ENCODE assay signal across 21 mouse cellular contexts in genomic region chr12:68579909-68580308, GRCm38 (mm10).
DNase-seq lines count a peak whose midpoint lies in the region; ATAC-seq and TF ChIP-seq lines count a peak whose summit lies in the region.
"Had no signal": no experiment of that assay in that cellular context is flagged by ENCODE, and none has a peak within 500 bp of the region (broad histone marks: within the 10 kb centered on the region; RNA-seq: fewer than 3 reads in every experiment).

No protein-coding gene starts in this region.

- no peak for TF ChIP-seq POLR2A in brain, embryonic 14.5 days (IDR thresholded peaks at IDR 0.05; ENCODE audit: borderline replicate concordance, extremely low read depth, insufficient read depth, insufficient read length, poor library complexity, severe bottlenecking)

- H3K9me3 ChIP-seq in hindbrain, embryonic 11.5 days (ENCODE audit: control insufficient read depth, low read length): no peaks in the 10 kb centered on the region
- H3K9me3 ChIP-seq in hindbrain, embryonic 14.5 days (ENCODE audit: control insufficient read depth, low read length): no peaks in the 10 kb centered on the region
- no peaks in the 10 kb centered on the region for H3K9me3 ChIP-seq in forebrain, embryonic 13.5 days (replicated peaks)
- no peaks in the 10 kb centered on the region for H3K9me3 ChIP-seq in midbrain, embryonic 13.5 days
- H3K9me3 ChIP-seq: embryonic facial prominence, embryonic 15.5 days; heart, embryonic 13.5 days; hindbrain, embryonic 12.5 days had no signal

- H3K9ac ChIP-seq in hindbrain, embryonic 11.5 days (ENCODE audit: low read depth, low read length): no peak overlapping the region
- no peak overlapping the region for H3K9ac ChIP-seq in hindbrain, embryonic 14.5 days
- H3K9ac ChIP-seq in forebrain, embryonic 13.5 days: no peak overlapping the region
- no peak overlapping the region for H3K9ac ChIP-seq in midbrain, embryonic 13.5 days (replicated peaks)
- H3K9ac ChIP-seq: embryonic facial prominence, embryonic 15.5 days; heart, embryonic 13.5 days; hindbrain, embryonic 12.5 days had no signal

- no peak for DNase-seq in hindbrain, embryonic 11.5 days (ENCODE audit: low spot score)
- no peak for DNase-seq in hindbrain, embryonic 14.5 days (ENCODE audit: low spot score)
- peak; percentile 60 for DNase-seq in brain, embryonic 14.5 days (ENCODE audit: low read depth)
- DNase-seq in adrenal gland, postnatal 4 days (ENCODE audit: low spot score in 2 of 2): no peak
- DNase-seq in lung, postnatal 4 days: no peak
- DNase-seq: adrenal gland, adult 2 months; adrenal gland, postnatal 25 days; cerebellum, adult 11 months; cerebellum, adult 8-10 months; cerebellum, postnatal 14 days; embryo, embryonic 11 days; gastrocnemius, postnatal 14 days; heart, postnatal 36 days; kidney, adult 11 months had no signal

- H3K27me3 ChIP-seq in hindbrain, embryonic 11.5 days (ENCODE audit: control insufficient read depth, insufficient read depth, low read length): no peaks in the 10 kb centered on the region
- no peaks in the 10 kb centered on the region for H3K27me3 ChIP-seq in hindbrain, embryonic 14.5 days (ENCODE audit: control insufficient read depth, insufficient read depth, low read length)
- H3K27me3 ChIP-seq in forebrain, embryonic 13.5 days: no peaks in the 10 kb centered on the region
- H3K27me3 ChIP-seq in midbrain, embryonic 13.5 days: no peaks in the 10 kb centered on the region
- H3K27me3 ChIP-seq: embryonic facial prominence, embryonic 15.5 days; heart, embryonic 13.5 days; hindbrain, embryonic 12.5 days had no signal

- no peak overlapping the region for H3K4me3 ChIP-seq in hindbrain, embryonic 11.5 days (ENCODE audit: low read depth, low read length)
- no peak overlapping the region for H3K4me3 ChIP-seq in hindbrain, embryonic 14.5 days (replicated peaks; ENCODE audit: low read length)
- H3K4me3 ChIP-seq in forebrain, embryonic 13.5 days: no peak overlapping the region
- H3K4me3 ChIP-seq in midbrain, embryonic 13.5 days (replicated peaks): no peak overlapping the region
- H3K4me3 ChIP-seq: embryonic facial prominence, embryonic 15.5 days; erythroblast, embryonic 14.5 days; heart, embryonic 13.5 days; hindbrain, embryonic 12.5 days had no signal

- no peak overlapping the region for H3K27ac ChIP-seq in hindbrain, embryonic 11.5 days (ENCODE audit: low read depth, low read length)
- H3K27ac ChIP-seq in hindbrain, embryonic 14.5 days: no peak overlapping the region
- H3K27ac ChIP-seq in forebrain, embryonic 13.5 days: no peak overlapping the region
- no peak overlapping the region for H3K27ac ChIP-seq in midbrain, embryonic 13.5 days
- H3K27ac ChIP-seq: embryonic facial prominence, embryonic 15.5 days; heart, embryonic 13.5 days; hindbrain, embryonic 12.5 days; hindbrain, postnatal 0 days had no signal

- ATAC-seq in hindbrain, embryonic 11.5 days (ENCODE audit: low FRiP score): peak; percentile 41; the same call in 1 of the 2 replicates
- ATAC-seq in hindbrain, embryonic 14.5 days (ENCODE audit: low FRiP score): no peak
- peak; percentile 67; the same call in 1 of the 2 replicates for ATAC-seq in forebrain, embryonic 13.5 days
- ATAC-seq in midbrain, embryonic 13.5 days: peak; percentile 72; the same call in 1 of the 2 replicates
- ATAC-seq: hindbrain, postnatal 0 days had no signal

- WGBS in hindbrain, embryonic 11.5 days: 35% methylated on average over 5 of the region's 5 CpGs
- whole genome bisulfite sequencing in hindbrain, embryonic 14.5 days: 20% methylated on average over 5 of the region's 5 CpGs
- WGBS in forebrain, embryonic 13.5 days: 7% methylated on average over 5 of the region's 5 CpGs
- 6% methylated on average over 5 of the region's 5 CpGs for WGBS in midbrain, embryonic 13.5 days

- no peak overlapping the region for H3K4me2 ChIP-seq in hindbrain, embryonic 11.5 days (replicated peaks; ENCODE audit: low read depth, low read length)
- no peak overlapping the region for H3K4me2 ChIP-seq in hindbrain, embryonic 14.5 days (replicated peaks)
- no peak overlapping the region for H3K4me2 ChIP-seq in forebrain, embryonic 13.5 days
- no peak overlapping the region for H3K4me2 ChIP-seq in midbrain, embryonic 13.5 days (replicated peaks)
- H3K4me2 ChIP-seq: embryonic facial prominence, embryonic 15.5 days; heart, embryonic 13.5 days; hindbrain, embryonic 12.5 days had no signal

- H3K36me3 ChIP-seq in hindbrain, embryonic 11.5 days (ENCODE audit: control insufficient read depth, insufficient read depth, low read length): no peaks in the 10 kb centered on the region
- H3K36me3 ChIP-seq in hindbrain, embryonic 14.5 days (replicated peaks; ENCODE audit: control insufficient read depth, insufficient read depth): no peaks in the 10 kb centered on the region
- H3K36me3 ChIP-seq in forebrain, embryonic 13.5 days (ENCODE audit: poor library complexity, severe bottlenecking): no peaks in the 10 kb centered on the region
- no peaks in the 10 kb centered on the region for H3K36me3 ChIP-seq in midbrain, embryonic 13.5 days
- H3K36me3 ChIP-seq: embryonic facial prominence, embryonic 15.5 days; heart, embryonic 13.5 days; hindbrain, embryonic 12.5 days had no signal

- no peaks in the 10 kb centered on the region; the same call in 1 of the 2 replicates for H3K4me1 ChIP-seq in hindbrain, embryonic 11.5 days (replicated peaks; ENCODE audit: control insufficient read depth, insufficient read depth, low read length)
- peaks cover 7% of the 10 kb centered on the region for H3K4me1 ChIP-seq in hindbrain, embryonic 14.5 days (replicated peaks; ENCODE audit: control insufficient read depth, insufficient read depth, low read length)
- peaks cover 15% of the 10 kb centered on the region for H3K4me1 ChIP-seq in forebrain, embryonic 13.5 days
- H3K4me1 ChIP-seq in midbrain, embryonic 13.5 days (replicated peaks): peaks cover 22% of the 10 kb centered on the region
- H3K4me1 ChIP-seq: embryonic facial prominence, embryonic 15.5 days; hindbrain, embryonic 12.5 days had no signal

- no peak for TF ChIP-seq CTCF in brain, embryonic 14.5 days (IDR thresholded peaks at IDR 0.05; ENCODE audit: borderline replicate concordance, extremely low read depth, insufficient read depth, insufficient read length)
